Mouse (Mus musculus) liver, adult 2 months (tissue): ENCODE data around the gene H2-M5.

Source experiments
- CTCF ChIP-seq: fragments of 200-500 bp; IDR thresholded peaks from 2 replicates; pipeline ENCODE4 v1.5.1; 2011; ENCODE audit warnings: low read depth, low read length, control low read depth
- POLR2A ChIP-seq: fragments of 200-500 bp; IDR thresholded peaks from 2 replicates; pipeline ENCODE4 v1.6.1; 2011; ENCODE audit warnings: low read length, control low read depth; ENCODE audit not compliant: insufficient read depth; ENCODE audit errors: extremely low read depth

DNA sequence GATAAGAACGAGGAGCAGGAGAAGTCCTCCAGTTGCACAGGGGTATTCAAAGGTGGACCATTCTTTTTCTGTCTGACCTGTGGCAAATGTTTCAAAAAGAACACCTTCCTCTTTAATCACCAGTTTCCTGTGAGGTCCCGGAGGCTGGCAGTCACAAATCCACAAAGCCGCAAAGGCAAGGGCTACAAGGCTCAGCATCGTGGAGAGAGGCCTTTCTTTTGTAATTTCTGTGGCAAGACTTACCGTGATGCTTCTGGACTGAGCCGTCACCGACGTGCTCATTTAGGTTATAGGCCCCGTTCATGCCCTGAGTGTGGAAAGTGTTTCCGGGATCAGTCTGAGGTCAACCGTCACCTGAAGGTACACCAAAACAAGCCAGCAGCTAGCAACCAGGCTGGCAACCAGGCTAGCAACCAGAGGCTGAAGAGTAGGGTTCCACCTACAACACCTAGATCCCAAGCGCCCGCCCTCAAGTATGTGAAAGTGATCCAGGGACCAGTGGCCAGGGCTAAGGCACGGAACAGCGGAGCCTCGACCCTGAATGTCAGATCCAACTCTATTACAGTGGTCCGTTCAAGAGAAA is 20.2 kb upstream of the H2-M5 start:
- TF ChIP-seq POLR2A (no peak), CTCF (no peak)
